Mouse (Mus musculus): ENCODE data around the gene Itpa. TPM values are rescaled to one million over a fixed set of nuclear protein-coding genes. Genes with fewer than 3 reads are reported as not detected.

The Itpa gene
- total RNA-seq, 2 experiments from 2014 or later: 14.6 to 17.7 TPM

DNA sequence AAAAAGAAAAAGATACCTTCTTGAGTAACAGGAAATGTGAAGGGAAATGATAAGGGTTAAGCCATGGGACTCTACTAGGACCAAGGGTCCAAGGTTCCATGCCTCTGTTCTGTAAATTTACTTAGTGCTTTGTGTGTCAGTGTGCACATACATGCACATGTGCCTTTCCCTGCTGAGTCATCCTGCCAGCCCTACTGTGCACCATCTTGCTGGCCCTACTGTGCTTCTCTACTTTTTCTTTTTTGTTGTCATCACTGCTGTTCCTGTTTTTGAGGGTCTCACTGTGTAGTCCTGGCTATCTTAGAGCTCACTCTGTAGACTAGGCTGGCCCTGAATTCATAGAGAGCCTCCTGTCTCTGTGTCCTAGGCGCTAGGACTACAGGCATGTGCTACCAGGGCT is 60.3 kb downstream of the Itpa start:
- DNase-seq: no peak

DNA sequence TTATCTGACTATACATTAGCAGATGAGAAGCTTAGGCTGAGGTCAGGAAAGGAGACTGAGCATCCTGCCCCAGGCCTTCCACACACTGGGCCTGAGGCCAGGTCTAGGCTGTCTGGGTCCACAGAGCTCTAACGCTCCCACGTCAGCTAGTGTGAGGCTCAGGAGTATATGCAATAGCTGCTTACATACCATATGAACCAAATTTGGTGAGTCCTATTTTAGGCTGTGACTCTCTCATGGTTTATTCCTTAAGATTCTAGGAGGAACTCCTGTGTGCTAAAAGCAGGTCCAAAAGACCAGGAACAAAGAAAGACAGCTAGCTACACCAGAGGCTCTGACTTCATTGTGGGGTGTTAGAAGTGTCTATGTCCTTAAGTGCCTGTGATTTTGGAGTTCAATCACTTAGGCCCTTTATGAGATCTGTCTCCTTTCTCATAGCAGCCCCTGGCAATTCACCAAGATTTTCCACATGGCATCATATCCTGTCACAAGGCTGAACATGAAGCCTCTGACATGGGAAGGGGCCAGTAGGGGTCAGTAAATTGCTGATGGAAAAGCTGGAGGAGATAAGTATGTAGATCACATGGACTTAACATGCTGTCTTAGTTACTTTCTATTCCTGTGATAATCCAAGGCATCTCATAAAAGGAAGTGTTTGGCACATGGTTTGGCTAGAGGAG is 61.6 kb downstream of the Itpa start:
- no peak for DNase-seq

DNA sequence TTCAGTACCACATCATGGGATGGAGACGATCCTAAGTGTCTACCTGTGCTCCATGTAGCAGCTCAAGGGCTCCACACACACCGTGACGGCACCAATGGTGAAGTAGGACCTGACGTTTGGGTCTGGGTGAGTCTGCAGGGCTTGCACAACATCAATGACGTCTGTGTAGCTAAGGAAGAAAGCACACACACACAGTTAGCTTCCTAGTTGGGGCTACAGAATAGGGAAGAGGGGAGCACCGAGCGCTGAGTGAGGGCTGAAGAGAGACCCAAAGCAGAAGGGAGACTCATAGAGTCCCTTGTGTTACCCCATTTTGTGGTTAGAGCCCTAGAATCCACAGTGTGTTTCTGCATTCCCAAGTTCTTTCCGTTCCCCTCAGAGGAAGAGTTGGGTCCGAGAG is 63.3 kb downstream of the Itpa start:
- DNase-seq: peak in 1 of 2 experiments; percentile 12

Other genes starting within 250 kb of the Itpa start
- 10 to 100 TPM; 26.4 to 28.1 TPM for gene Vps16, start 243.3 kb upstream of the Itpa start, total RNA-seq (2021)
- gene Pced1a, start 242.9 kb upstream of the Itpa start, total RNA-seq (2021): 1 to 10 TPM; 4.5 to 7.0 TPM
- gene Ptpra, start 217.3 kb upstream of the Itpa start, total RNA-seq (2021): 10 to 100 TPM; 40.9 to 47.9 TPM
- gene Mrps26, start 103.9 kb upstream of the Itpa start, total RNA-seq (2021): 10 to 100 TPM; 68.5 to 72.4 TPM
- gene Oxt, start 91.4 kb upstream of the Itpa start, total RNA-seq (2021): not detected
- gene Avp, start 85.1 kb upstream of the Itpa start, total RNA-seq (2021): 10 to 100 TPM; 15.5 to 25.6 TPM
- 1 to 10 TPM; 7.7 to 7.9 TPM for gene Fastkd5, start 37.6 kb upstream of the Itpa start, total RNA-seq (2021)
- 1 to 10 TPM; 4.1 to 4.6 TPM for gene Ubox5, start 37.6 kb upstream of the Itpa start, total RNA-seq (2021)
- 1 to 10 TPM; 4.8 to 5.7 TPM for gene Lzts3, start 24.8 kb upstream of the Itpa start, total RNA-seq (2021)
- gene Ddrgk1, start 3.0 kb upstream of the Itpa start, total RNA-seq (2021): 10 to 100 TPM; 85.2 to 97.5 TPM
- under 1 TPM; 0.20 to 0.36 TPM for gene Slc4a11, start 29.9 kb downstream of the Itpa start, total RNA-seq (2021)
- 10 to 100 TPM; 47.4 to 50.7 TPM for gene 4930402H24Rik, start 238.8 kb downstream of the Itpa start, total RNA-seq (2021)
- 10 to 100 TPM; 22.3 to 24.5 TPM for gene Atrn, start 238.9 kb downstream of the Itpa start, total RNA-seq (2021)

Measured in heart, adult 18-20 months (tissue).